Mouse (Mus musculus): ENCODE measurements around the gene Rangrf.
"Not testable (repeated sequence)": the region's sequence is repeated elsewhere in the genome, so short reads cannot be mapped to it uniquely, and the experiment has no call there.

The Rangrf gene

GRCm38 (mm10) chr11:68946001-68946400, 29.0 kb downstream of the Rangrf start:
- in situ Hi-C loops (cut with MseI, MboI): no loop called here

GRCm38 (mm10) chr11:68945245-68945644, 29.7 kb downstream of the Rangrf start:
- in situ Hi-C loops (cut with MseI, MboI): no loop called here

GRCm38 (mm10) chr11:68942731-68943130, 32.3 kb downstream of the Rangrf start:
- in situ Hi-C loops (cut with MseI, MboI): no loop called here

- in situ Hi-C loops (cut with MseI, MboI): no loop called here
Measured at GRCm38 (mm10) chr11:68940516-68940915, 34.5 kb downstream of the Rangrf start.

GRCm38 (mm10) chr11:68939451-68940304, 35.3 kb downstream of the Rangrf start:
- in situ Hi-C loops (cut with MseI, MboI): no loop called here

- in situ Hi-C loops (cut with MseI, MboI): not testable (repeated sequence)
Measured at GRCm38 (mm10) chr11:68936951-68937350, 38.0 kb downstream of the Rangrf start.

- in situ Hi-C loops (cut with MseI, MboI): no loop called here
Measured at GRCm38 (mm10) chr11:68933885-68934507, 41.0 kb downstream of the Rangrf start.

- in situ Hi-C loops (cut with MseI, MboI): no loop called here
Measured at GRCm38 (mm10) chr11:68929947-68930346, 45.0 kb downstream of the Rangrf start.

- in situ Hi-C loops (cut with MseI, MboI): no loop called here
Measured at GRCm38 (mm10) chr11:68926981-68927380, 48.0 kb downstream of the Rangrf start, which contains the start of gene Odf4. Gene Odf4, minus strand, starts transcription at chr11:68927081.

GRCm38 (mm10) chr11:68924749-68925148, 50.2 kb downstream of the Rangrf start:
- in situ Hi-C loops (cut with MseI, MboI): no loop called here

- in situ Hi-C loops (cut with MseI, MboI): no loop called here
Measured at GRCm38 (mm10) chr11:68923191-68923590, 51.8 kb downstream of the Rangrf start.

All from mouse trophoblast stem cell (cell line).